Mouse (Mus musculus): Measurements from ENCODE around the gene Tnnc1.

Tnnc1 gene

GRCm38 (mm10) chr14:31208084-31208483, at the start of gene Tnnc1:
TSS of gene Tnnc1 (plus strand) at chr14:31208312.
- DNase-seq (ENCODE audit: low spot score in 2 of 2), result no peak

GRCm38 (mm10) chr14:31160196-31161150, 47.6 kb upstream of the Tnnc1 start:
- DNase-seq (ENCODE audit: low spot score in 2 of 2), result no peak

- no peak for DNase-seq (ENCODE audit: low spot score in 2 of 2)
Measured at GRCm38 (mm10) chr14:31161191-31161590, 46.9 kb upstream of the Tnnc1 start.

- DNase-seq (ENCODE audit: low spot score in 2 of 2), result no peak
Measured at GRCm38 (mm10) chr14:31161638-31162037, 46.5 kb upstream of the Tnnc1 start.

DNA sequence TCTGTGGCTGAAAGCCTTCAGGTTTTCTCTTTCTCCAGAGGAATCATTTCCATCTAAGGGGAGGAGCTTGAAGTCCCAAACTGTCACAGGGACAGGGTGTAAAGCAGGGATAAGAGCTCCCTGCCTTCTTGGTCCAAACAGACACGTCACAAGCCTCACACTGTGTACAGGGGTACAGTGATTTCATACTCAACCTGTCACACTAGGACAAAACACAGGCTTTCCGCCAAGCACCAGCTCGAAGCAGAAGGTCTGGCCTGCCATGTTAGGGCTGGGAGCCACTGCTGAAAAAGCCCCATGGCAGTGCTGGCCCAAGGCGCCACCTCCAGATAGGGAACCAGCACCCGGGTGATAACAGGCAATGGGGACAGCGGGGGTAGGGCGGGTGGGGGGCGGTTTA, 44.0 kb upstream of the Tnnc1 start:
- DNase-seq (ENCODE audit: low spot score in 2 of 2), result no peak

GRCm38 (mm10) chr14:31165010-31165409, 43.1 kb upstream of the Tnnc1 start:
- no peak for DNase-seq (ENCODE audit: low spot score in 2 of 2)

DNA sequence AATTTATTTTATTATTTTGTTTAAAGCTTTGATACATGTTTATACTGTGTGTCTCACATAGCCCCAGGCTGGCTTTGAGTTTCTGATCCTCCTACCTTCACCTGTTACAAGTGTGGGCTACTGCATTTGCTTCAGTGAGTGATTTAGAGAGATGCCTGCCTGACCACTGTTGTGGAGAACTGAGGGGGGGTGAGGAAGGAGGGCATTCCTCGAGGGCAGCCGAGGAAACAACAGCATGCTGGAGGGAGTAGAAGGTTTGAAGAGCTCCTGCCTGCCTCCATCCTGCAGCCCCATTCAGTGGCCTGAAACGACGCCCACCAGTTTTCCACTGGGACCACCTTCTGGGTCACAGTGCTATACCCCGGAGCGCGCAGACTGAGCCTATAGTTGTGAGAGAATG, 42.7 kb upstream of the Tnnc1 start:
- no peak for DNase-seq (ENCODE audit: low spot score in 2 of 2)

- DNase-seq (ENCODE audit: low spot score in 2 of 2), result no peak
Measured at GRCm38 (mm10) chr14:31165991-31166630, 42.0 kb upstream of the Tnnc1 start.

GRCm38 (mm10) chr14:31166827-31167226, 41.3 kb upstream of the Tnnc1 start:
- DNase-seq (ENCODE audit: low spot score in 2 of 2), result no peak

DNA sequence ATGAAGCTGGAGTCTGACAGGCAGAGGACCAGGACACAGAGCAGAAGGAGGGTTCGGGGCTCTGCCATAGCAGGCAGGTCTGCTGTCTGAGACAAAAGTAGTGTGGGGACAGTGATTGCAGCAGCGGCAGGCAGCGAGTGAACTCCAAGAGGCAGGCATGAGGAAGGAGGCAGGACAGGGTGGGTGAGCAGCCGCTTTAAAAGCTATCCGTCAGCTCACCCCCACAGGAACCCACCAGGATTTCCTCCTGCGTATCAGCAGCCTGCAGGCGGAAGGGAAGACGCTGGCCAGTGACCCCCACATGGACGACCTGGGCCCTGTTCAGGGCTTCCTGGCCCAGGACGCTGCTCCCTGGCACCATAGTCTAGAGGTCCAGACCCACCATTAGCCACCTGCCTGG, 39.7 kb upstream of the Tnnc1 start, which contains the start of gene Stab1:
Stab1 (minus strand) TSS at position 217 of the 400 bp plus-strand sequence.
- no peak for DNase-seq (ENCODE audit: low spot score in 2 of 2)

GRCm38 (mm10) chr14:31169508-31169907, 38.6 kb upstream of the Tnnc1 start:
- no peak for DNase-seq (ENCODE audit: low spot score in 2 of 2)

DNA sequence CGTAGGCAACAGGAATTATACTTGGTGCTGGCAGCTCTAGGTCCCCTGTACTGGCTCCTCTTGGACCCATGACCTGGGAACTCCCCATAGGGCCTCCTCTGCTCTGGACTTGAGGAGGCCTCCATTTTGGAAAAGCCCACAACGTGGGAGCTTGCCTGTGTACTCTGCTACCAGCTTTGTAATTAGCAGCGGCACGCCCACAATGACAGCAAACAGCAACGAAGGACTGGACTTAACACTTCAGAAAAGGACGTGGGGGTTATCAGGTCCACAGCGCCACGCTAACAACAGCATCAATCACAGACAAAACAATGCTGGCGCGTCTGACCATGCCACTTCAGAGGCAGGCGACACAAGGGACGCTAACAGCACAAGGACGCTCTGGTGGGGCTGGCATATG, 37.1 kb upstream of the Tnnc1 start:
- DNase-seq (ENCODE audit: low spot score in 2 of 2), result no peak

DNA sequence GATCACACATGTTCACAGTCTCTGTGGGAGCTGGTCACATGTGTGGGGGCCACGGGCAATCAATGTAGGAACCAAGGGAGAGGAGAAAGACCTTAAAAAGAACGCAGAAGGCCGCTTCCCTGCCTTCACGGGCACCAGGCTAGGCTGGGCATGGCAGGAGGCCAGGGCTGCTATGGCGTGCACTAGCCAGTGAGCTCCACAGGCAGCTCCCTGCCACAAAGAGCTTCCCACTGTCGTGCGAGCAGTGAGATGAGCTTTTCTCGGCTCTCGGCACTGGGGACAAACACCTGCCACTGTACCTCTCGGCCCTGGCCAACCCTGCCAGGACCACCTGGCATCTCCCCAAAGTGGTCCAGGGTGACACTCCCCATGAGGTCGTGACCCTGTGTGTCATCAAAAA, 36.7 kb upstream of the Tnnc1 start:
- DNase-seq (ENCODE audit: low spot score in 2 of 2), result no peak

- DNase-seq (ENCODE audit: low spot score in 2 of 2), result no peak
Measured at GRCm38 (mm10) chr14:31171821-31172220, 36.3 kb upstream of the Tnnc1 start.

- DNase-seq (ENCODE audit: low spot score in 2 of 2), result no peak
Measured at GRCm38 (mm10) chr14:31172781-31173455, 35.2 kb upstream of the Tnnc1 start.

GRCm38 (mm10) chr14:31173537-31173936, 34.6 kb upstream of the Tnnc1 start:
- DNase-seq (ENCODE audit: low spot score in 2 of 2), result no peak

DNA sequence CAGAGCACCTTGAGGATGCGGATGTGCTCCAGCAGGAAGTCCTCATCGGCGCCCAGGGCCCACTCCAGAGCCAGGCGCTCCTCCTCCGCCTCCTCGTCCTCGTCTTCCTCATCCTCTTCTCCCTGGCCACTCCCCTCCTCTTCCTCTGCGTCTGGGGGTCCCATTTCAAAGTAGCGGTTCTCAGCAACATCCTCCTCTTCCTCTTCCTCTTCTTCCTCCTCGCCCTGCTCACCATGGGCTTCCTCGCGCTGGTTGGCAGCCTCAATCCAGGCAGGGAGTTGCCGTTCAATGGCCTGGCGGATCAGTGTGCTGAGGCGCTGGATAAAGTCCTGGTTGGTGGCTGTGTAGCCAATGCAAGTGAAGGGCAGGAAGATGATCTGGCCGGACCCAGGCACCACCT, 30.8 kb upstream of the Tnnc1 start:
- DNase-seq (ENCODE audit: low spot score in 2 of 2), result no peak

GRCm38 (mm10) chr14:31177715-31178114, 30.4 kb upstream of the Tnnc1 start:
- DNase-seq (ENCODE audit: low spot score in 2 of 2), result no peak

DNA sequence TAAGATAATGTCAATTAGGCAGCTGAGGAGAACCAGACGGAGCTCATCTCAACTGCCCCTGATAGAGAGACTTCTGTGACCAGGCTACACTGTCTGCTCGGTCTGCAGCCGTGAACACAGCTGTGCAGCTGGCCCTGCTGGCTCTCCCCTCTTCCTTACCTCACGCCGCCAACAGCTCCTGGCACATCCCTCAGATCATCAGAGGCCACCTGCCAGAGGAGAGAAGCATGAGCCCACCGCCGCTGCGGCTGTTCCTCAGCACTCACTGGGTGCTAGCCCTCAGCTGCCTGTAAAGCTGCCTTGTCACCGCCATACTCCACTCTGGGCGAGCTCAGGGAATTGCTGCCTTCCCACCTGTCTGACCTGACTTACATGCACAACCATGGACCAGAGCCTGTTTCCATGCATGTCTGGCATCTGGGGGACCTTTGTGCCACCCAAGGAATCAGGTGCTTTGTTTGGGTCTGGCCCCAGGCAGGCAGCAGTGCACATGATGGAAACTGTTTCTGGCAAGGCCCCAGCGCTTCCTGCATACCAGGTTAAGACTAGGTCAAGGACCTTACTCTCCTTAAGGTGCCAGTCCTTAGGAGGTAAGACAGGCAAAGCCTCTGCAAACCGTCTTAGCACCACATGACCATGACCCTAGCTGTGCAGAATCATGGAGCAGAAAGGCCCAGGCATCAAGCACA, 28.3 kb upstream of the Tnnc1 start:
- no peak for DNase-seq (ENCODE audit: low spot score in 2 of 2)

DNA sequence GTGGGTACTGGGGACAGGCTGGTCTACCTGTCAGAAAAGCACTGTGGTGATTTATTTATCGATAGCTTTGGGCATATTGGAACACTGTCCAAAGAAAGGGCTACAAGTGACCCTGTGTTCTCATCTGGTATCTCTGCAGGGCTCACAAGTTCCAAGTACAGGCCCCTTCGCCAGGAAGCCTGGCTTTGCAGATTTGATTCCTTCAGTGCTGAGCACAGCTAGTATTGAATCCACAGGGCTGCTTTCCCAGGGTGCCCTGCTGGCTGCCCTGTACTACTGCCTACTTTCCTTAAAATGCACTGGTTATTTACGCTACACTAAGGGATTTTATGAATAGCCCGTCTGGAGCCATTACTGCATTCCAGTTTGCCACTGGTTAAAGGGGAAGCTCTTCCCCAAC, 26.6 kb upstream of the Tnnc1 start:
- no peak for DNase-seq (ENCODE audit: low spot score in 2 of 2)

GRCm38 (mm10) chr14:31182786-31183290, 25.3 kb upstream of the Tnnc1 start:
- DNase-seq (ENCODE audit: low spot score in 2 of 2), result no peak

DNA sequence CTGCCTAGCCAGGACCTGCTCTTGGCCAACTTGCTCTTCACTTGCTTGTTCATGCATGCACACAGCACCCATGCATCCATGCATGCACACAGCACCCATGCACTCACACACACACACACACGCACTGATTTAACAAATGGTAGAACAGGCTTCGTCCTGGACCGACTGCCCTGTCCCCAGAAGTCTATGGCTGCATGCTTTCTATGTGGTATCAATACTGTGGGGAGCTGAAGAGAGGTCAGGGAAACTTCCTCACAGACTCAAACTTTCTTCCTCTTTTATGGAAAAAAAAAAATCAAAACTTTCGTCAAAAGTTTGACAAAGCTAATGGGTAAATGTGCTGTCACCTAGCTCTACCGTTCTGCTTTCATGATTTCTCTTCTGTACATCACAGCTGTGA, 24.6 kb upstream of the Tnnc1 start:
- DNase-seq (ENCODE audit: low spot score in 2 of 2), result no peak
